Mouse (Mus musculus) gastrocnemius, postnatal 25 days (tissue): Measurements from ENCODE around the gene Snd1. TPM values are rescaled to one million over a fixed set of nuclear protein-coding genes. Genes with fewer than 3 reads are reported as not detected.
A peak's percentile ranks its signal among the peaks of the same experiment; 100 is the strongest.

Experiments used
- DNase-seq: peaks from one replicate; pipeline ENCODE4 v3.0.0; 2022
- total RNA-seq, 2 experiments: library from RNA; stranded (reverse); gene quantifications; 1 replicate in 1 of 2; 2 replicates in 1 of 2; pipeline ENCODE4 v1.2.3; 2021

The Snd1 gene
- total RNA-seq, 2 experiments from 2014 or later = 35.4 to 40.7 TPM

GRCm38 (mm10) chr6:28546943-28547342 is 72.0 kb downstream of the Snd1 start:
- no peak for DNase-seq

GRCm38 (mm10) chr6:28549374-28549773 is 74.4 kb downstream of the Snd1 start:
- DNase-seq = no peak

- no peak for DNase-seq
Measured at GRCm38 (mm10) chr6:28550255-28551004, 75.5 kb downstream of the Snd1 start.

- DNase-seq = no peak
Measured at GRCm38 (mm10) chr6:28554470-28554869, 79.5 kb downstream of the Snd1 start.

- no peak for DNase-seq
Measured at GRCm38 (mm10) chr6:28555002-28555401, 80.1 kb downstream of the Snd1 start.

- DNase-seq = no peak
Measured at GRCm38 (mm10) chr6:28555428-28555827, 80.5 kb downstream of the Snd1 start.

- DNase-seq = no peak
Measured at GRCm38 (mm10) chr6:28557728-28558127, 82.8 kb downstream of the Snd1 start.

GRCm38 (mm10) chr6:28559419-28559818 is 84.5 kb downstream of the Snd1 start:
- DNase-seq = no peak

GRCm38 (mm10) chr6:28561291-28561995 is 86.5 kb downstream of the Snd1 start:
- DNase-seq = peak; percentile 27

- DNase-seq = no peak
Measured at GRCm38 (mm10) chr6:28562323-28563044, 87.5 kb downstream of the Snd1 start.

- no peak for DNase-seq
Measured at GRCm38 (mm10) chr6:28567978-28568377, 93.0 kb downstream of the Snd1 start.

GRCm38 (mm10) chr6:28571946-28572345 is 97.0 kb downstream of the Snd1 start:
- DNase-seq = no peak

- DNase-seq = peak; percentile 18
Measured at GRCm38 (mm10) chr6:28572991-28573759, 98.2 kb downstream of the Snd1 start.

GRCm38 (mm10) chr6:28576356-28577264 is 101.7 kb downstream of the Snd1 start:
- DNase-seq = no peak

- DNase-seq = no peak
Measured at GRCm38 (mm10) chr6:28582847-28583246, 107.9 kb downstream of the Snd1 start.

GRCm38 (mm10) chr6:28583399-28583798 is 108.5 kb downstream of the Snd1 start:
- DNase-seq = no peak

GRCm38 (mm10) chr6:28586806-28587205 is 111.9 kb downstream of the Snd1 start:
- DNase-seq = no peak

- DNase-seq = no peak
Measured at GRCm38 (mm10) chr6:28588494-28589171, 113.7 kb downstream of the Snd1 start.

GRCm38 (mm10) chr6:28592323-28592893 is 117.5 kb downstream of the Snd1 start:
- no peak for DNase-seq

- no peak for DNase-seq
Measured at GRCm38 (mm10) chr6:28593708-28594107, 118.8 kb downstream of the Snd1 start.
